Mouse (Mus musculus) testis, postnatal 10 days (tissue): ENCODE measurements around the gene Rbm38.

ENCODE experiments used
- DNase-seq: peaks from one replicate; pipeline ENCODE4 v3.0.0; 2021; ENCODE audit warnings: low spot score

Rbm38 gene

DNA sequence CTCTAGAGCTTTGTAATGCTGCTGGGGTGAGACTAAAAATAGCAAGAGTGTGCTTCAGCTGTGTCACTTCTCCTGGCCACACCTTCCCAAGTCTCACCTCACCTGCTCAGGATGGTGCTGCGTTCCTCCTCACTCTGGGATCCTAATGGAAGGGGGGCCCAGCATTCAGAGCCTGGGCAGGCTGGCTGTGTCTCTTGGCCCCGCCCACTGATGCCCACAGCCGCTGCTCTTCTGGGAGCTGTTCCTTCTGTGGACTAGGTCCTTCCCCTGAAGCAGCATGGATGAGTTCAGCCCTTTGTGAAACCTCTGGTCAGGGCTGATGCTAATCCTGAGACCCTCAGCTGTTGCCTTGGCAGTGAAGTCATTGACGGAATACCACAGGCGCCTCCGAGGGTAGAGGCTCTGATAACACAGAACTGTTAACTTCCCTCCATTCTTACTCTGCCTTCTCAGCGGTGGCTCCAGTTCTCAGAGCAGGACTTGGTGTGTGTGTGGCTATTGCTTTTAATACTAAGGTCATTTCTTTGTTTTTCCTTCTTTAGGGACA lies 5.5 kb upstream of the Rbm38 start:
- DNase-seq = no peak

DNA sequence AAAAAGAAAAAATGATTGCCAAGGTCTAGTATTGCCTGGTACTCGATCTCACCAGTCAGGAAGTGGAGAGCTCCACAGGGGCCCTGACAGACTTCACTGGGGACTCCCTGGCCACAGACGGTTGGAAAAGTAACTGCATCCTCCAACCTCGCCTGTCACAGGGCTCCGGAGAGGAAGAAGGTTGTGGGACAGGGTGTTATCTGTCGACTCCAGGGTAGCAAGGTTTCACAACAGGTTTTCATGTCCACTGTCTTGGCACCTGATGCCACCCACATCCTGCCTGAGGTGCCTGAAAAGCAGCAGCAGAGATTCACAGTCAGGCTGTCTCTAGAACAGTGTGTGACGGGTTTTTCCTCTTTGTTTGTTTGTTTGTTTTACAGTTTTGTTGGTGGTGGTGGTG lies 2.4 kb upstream of the Rbm38 start:
- no peak for DNase-seq

DNA sequence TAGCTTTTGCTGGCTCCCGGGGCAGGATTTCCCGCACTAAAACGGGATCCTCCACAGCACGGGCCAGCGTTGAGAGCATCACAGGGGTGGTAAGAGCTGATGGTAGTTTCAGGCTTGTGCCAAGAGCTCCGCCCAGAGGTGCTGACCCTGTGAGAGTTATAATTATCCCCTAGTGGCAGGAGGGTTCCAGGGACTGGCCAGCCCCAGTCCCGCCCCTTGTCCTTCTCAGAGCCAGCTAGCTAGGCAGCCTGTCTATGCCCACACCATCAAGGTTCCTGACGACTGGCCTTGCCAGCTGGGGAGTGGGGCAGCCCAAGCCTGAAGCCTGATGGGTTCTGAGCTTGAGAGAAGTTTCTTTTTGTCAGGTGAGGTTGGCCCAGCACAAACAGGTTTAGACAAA lies 1.7 kb upstream of the Rbm38 start:
- no peak for DNase-seq

DNA sequence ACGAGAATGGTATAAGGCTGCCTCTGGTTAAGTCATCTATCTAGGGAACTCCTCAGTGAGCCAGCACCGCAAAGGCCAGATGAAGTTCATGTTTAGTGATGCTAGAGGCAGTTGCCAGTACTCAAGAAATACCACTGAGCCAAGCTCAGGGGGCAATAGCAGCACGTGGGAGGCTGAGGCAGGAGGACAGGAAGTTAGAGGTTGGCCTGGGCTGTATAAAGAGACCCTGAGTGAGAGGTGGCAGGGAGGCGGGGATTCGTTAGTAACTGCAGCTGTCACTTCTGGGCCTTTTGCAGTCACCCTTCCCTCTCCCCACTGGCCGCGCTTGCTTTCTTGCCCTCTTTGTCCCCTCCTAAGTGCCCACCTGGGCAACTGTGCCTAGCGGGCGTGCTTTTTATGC lies 976 bp upstream of the Rbm38 start:
- no peak for DNase-seq

DNA sequence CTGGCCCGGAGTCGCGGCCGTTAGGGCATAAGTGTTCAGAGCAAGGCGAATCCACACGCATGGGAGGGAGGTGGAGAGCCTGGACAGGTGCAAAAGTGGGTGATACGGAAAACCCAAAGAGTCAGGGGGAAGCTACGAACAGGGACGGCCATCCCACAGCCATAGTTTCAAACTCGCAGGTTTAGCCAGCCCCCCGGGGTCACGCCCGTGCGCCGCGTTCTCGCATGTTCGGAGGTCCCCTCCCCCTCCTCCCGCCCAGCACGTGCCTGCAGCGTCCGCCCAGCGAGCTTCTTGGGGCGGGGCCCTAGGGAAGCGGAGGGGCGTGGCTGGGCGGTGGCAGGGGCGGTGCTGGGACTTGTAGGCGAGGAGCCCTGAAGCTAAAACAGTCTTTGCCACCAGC lies 508 bp upstream of the Rbm38 start:
- DNase-seq = peak; percentile 97

DNA sequence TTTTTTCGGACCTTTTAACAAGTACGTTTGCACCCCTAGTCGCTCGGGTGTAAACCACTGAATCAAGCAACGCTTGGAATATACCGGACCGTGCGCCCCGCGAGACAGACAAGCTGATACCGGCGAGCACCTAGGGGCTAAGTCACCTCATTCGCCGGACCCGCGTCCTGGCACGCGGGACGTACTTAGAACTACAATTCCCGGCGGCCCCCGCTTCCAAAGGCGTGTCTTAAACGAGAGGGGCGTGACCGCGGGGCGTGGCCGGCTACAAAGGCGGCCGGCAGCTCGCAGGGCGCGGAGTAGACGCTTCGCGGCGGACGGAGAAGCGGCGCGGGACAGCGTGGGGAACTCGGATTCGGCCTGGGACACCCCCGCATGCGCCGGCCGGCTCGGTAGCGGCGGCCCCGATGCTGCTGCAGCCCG lies 1.3 kb downstream of the Rbm38 start:
- DNase-seq = peak; percentile 98

DNA sequence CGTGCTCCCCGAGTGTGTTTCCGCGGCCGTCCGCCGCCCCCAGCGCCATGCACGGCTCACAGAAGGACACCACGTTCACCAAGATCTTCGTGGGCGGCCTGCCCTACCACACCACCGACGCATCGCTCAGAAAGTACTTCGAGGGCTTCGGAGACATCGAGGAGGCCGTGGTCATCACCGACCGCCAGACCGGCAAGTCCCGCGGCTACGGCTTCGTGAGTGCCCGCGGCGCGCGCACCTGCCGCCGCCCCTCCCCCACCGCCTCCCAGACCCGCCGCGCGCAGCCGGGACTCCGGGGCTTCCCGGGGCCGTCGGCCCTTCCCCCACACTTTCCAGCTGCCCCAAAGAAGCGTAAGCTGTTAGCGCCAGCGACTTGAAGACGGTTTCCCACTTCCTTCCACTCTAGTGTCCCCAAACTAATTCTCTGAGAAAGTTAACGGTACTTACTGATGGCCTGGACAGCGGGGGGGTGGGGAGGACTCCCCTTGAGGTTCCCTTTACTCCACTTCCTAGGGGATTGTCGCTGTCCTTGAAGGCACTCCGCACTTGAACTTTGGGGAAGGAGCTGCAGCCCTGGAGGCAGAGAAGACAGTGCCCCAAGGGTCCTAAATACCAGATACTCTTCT lies 1.9 kb downstream of the Rbm38 start:
- peak; percentile 75 for DNase-seq

DNA sequence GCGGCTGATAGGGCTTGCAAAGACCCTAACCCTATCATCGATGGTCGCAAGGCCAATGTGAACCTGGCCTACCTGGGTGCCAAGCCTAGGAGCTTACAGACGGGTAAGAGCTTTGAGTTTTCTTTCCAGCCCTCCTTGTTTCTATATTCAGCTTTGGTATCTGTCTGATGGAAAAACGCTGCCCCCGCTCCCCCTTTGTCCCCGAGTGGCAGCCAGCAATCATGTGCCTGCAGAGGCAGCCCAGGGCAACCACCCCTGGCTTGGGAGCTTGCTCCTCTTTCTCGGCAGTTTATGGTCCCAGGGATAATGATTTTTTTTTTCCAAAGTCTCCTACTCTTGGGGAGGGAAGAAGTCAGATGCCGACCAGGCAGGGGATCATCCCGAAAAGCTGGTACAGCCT lies 2.5 kb downstream of the Rbm38 start:
- DNase-seq = no peak

DNA sequence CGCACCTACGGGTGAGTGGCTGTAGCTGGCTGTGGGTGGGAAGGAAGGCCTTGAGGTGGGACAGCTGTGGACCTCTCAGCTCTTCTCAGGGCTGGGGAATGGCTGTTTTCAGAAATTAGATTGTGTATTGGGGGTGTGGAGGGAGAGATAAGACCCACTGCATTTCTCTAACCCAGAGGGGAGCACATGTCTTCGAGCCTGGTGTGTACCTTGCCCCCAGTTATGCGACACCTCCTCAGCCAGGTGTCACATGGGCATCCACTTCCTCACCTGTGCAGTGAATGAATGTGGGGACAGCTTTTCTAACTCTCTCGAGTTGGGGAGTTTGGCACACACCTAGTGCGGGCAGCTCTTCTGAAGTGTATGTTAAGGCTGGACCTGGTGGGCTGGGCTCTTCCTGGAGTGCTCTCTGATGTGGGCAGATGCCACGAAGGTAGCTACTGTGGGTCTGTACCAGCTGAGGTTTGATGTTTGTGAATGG lies 3.1 kb downstream of the Rbm38 start:
- DNase-seq = no peak

DNA sequence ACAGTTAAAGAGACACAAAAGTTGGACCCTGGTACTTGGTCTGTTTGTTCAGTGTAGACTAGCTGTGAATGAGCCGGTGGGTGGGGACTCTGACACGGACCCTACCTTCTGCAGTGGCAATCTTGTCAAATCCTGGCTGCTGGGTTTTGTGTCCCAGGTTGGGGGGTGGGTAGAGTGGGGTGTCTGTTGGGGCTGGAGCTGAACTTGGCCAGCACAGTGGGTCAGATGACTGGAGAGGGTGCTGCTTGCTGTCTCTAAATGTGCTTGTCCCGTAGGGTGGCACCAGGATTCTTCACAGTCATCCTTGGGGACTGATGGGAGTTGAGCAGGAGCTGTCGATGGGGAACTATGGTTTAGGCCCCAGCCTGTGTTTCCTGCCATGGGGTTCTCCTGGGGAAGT lies 3.7 kb downstream of the Rbm38 start:
- DNase-seq = no peak

DNA sequence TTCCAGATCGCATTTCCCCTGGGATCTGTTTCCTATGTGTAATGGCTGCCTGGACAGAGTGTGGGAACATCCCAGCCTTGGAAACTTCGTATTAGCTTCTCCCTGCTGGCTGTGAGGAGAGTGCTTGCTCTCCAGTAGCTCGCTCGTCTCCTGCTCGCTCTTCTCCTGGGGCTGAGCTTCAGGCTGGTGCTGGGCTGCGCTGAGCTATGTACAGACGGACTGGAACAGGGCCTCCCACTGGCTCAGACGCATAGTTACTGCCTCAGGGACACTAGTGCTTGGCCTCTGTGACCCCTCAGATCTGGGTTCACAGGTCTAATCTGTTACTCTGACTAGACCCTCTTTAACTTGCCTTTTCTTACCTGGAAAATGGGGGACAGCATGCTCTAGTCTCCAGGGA lies 4.1 kb downstream of the Rbm38 start:
- no peak for DNase-seq

DNA sequence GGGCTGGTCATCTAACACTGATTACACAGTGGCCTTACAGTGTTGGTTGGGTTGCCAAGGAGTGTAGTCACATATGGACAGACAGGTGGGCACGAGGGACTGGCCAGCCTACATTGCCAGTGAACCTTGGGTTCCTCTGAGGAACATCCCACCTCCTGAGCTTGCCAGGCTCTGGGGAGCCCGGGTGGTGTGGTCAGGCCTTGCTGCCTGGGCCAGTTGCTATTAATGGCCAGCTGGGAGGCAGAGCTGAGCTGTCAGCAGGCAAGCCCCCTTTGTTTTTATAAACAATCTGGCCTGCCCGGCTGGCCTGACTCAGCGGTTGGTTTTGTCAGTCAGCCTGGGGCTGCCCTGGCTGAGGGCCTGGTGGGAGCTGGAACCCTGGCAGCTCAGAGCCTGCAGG lies 4.6 kb downstream of the Rbm38 start:
- no peak for DNase-seq

DNA sequence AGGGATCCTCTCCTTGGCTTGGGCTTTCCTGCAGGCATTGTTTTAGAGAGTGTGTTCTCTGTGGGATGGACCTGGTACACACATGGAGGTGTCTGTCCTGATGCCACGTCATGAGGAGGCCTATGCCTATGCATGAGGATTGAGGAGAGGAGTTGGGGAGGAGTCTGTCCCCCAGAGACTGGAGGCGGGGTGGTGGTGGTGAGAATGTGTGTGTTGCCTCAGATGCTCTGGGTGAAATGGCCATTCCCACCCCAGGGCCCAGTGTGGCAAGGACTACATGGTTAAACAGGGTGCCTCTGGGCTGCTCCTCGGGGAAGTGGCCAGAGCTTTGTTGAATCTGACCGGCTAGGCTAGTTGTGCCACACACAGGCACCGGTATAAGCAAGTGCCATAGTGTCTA lies 6.0 kb downstream of the Rbm38 start:
- DNase-seq = no peak

DNA sequence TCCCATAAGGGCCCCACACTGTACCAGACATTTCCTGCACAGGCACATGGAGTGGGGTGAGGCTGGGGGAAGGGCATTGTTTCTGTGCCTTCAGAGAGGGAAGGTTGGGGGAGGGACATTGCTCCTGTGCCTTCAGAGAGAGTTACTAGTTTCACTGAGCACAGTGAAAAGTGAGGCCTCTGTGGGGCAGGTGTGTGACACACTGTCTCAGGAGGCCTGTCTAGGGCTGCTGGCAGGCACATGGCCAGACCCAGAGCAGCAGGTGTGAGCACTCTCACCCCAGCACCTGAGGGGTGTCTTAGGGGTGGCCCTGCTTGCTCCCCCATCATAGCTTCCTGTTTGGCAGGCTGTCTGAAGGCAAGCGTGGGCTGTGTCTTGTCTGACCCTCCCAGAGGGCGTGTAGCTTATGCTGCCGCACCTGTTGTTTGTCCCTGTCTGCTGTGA lies 6.4 kb downstream of the Rbm38 start:
- no peak for DNase-seq

DNA sequence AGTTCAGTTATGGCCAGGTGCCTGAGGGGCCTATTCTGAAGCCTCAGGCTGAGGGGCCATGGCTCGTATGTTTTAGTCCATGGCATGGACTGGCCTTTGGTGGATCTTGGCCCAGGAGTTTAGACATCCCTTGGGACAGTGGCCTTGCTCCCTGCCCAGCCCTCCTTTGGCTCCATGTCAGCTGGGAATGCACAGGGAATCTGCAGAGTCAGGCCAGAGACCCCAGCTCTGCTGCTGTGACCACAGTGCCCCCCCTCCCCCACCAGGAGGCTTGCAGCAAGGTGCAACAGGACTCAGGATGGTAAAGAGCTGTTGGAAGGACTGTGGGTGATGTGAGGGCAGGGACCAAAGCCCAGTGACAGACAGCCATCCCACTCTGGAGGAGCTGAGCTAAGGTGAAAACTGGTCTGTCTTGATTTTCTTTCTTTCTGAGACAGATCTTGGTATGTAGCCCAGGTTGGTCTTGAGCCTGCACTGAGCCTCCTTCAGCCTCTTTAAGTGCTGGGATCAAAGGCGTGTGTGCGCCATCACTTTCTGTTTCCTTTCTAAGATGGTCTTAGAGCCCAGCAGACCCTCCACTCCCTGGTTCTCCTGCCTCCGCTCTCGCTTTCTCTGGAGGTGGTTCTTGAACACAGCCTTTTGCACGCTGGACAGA lies 7.0 kb downstream of the Rbm38 start:
- no peak for DNase-seq

DNA sequence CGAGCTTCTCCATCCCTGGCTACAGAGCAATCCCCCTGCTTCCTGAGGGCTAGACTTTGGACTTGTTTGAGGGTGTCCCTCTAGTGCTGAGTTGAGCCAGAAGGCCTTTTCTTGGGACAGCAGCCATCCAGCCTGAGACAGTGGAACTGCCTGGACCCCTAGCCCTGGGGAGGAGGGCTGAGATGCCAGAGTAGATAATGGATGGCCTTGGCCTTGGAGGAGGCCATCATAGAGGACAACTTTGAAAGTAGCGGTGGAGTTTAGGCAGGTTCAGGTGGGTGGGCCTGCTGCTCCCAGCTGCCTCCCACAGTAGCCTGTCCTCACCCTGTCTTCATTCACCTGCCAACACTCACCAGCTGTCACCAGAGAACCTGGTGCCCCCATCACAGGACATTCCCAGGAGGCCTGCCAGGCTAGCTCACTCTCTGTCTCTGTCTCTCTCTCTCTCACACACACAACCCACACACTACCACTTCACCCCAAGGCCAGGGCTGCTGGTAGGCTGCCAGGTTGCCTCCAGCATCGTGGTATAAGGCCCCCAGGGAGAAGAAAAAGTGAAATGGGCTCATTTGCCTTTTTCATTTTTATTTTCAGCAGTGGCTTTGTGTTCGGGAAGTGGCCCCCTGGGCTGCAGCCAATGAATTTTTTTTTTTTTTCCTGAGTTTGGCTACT lies 7.7 kb downstream of the Rbm38 start:
- no peak for DNase-seq

DNA sequence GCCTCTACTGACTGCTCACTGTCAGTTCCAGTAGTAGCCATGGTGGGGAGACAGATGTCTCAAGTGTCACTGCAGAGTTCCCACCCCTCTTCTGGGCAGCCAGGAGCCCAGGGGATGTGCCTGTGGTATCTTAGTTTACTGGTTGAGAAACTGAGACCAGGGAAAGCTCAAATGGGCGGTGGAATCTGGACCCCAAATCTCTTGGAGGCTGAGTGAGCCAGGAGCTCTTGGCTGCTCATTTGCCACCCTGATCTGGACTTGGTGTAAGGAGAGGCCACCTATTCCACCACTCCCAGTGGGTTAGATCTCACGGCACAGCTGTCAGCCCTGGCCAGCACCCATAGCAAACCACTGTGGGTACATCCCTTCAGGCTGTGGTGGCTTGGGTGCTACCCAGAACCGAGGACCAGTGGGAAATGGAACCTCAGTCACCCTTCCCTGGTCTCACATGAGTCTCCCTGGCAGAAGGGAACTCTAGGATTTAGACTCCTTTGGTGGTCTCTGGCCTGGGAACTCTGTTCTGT lies 8.3 kb downstream of the Rbm38 start:
- no peak for DNase-seq

DNA sequence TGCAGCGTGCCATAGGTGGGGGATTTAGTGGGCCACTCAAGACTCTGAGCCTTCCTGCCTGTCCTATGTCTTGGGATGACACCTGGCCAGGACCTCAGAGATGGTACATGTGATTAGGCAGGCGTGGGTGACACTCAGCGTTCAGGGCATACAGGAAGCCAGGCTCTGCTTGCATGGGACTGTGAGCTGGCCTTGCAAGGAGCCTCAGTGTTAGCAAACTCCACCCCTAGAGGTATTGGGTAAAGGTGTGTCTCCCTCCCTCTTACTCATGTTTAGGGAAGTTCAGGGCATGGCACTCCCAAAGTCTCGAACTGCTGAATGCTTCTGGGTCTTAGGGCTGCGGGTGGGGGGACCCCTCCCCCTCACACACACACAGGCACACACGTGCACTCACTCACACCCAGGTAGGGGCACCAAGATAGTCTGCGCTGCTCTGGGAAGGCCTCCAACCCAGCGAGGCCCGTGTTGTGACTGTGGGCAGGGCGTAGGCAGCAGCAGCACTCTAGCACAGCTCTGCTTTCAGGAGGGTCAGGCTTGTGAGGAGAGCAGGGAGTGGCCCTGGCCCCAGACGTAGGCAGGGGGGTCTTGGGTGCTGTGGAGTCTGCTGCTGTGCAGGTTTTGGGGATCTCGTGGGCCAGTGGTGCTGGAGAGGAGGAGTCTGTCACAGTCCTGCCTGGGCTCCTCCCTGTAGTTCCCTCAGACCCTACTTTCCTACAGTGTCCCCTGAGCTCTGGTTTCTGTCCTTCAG lies 10.5 kb downstream of the Rbm38 start:
- no peak for DNase-seq

DNA sequence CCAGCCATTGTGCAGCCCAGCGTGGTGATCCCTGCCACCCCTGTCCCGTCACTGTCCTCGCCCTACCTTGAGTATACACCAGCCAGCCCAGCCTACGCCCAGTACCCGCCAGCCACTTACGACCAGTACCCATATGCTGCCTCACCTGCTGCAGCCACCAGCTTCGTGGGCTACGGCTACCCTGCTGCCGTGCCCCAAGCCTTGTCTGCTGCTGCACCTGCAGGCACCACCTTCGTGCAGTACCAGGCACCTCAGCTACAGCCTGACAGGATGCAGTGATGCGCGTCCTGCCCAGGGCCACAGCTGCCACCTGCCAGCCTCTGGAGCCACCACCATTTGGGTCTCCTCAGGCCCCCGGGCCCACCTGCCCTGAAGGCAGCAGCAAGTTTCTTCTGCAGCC lies 13.2 kb downstream of the Rbm38 start:
- DNase-seq = no peak

DNA sequence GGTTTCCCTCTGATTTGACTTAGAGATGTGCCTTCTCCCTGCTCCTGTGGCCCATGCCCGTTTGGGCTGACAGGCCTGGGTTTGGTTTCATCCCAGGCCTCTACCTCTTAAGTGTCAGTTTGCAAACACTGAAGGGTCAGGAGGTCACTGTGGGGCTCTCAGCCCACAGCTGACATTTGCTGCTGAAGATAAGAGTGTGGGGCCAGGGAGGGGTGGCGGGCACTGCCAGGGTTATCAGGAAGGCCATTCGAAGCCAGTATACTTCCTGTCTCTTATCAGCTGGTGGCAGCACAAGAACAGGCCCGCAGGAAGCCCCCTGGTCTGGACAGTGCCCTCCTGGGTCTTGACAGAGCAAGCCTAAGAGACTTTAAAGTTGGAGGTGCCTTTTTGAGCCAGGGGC lies 14.7 kb downstream of the Rbm38 start:
- no peak for DNase-seq

DNA sequence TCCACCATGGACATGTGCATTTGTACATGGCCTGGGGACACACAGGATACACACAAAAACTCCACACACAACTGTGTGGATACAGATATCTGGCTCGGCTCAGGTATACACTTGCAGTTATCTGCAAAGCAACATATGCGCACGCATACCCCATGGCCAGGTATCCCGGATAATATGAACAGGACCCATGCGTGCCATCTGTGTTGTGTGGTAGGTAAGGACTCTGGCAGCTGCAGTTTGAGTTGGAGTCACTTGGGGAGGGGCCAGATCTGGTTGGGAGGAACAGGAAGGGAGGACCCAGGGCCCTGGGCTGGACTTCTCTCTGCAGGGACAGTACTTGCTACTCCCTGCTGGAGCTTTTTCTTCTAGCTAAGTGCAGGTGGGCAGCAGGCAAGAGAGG lies 15.4 kb downstream of the Rbm38 start:
- DNase-seq = no peak

DNA sequence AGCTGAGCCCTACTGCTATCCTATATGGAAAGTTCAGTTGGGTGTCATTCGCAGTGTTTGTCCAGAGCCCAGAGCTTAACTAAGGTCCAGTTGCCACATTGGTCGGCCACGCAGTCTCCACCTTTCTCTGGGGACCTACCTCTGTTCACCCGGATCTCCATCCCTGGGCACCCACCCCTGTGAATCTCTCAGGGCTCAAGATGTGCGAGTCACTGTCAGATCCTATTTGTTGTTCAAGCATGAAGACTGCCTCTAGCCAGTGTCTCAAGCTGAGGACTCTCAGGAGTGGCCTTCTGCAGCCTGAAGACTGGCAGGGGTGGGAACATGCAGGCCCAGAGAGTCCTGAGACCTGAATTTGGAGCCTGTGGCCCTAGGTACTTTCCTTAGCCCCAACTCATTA lies 15.8 kb downstream of the Rbm38 start:
- no peak for DNase-seq
